Mouse (Mus musculus): Measurements from ENCODE around the gene Bcl11b. TPM values are rescaled to one million over a fixed set of nuclear protein-coding genes. Genes with fewer than 3 reads are reported as not detected.

Bcl11b gene
- polyA plus RNA-seq, 1 experiment, result 19.7 TPM

DNA sequence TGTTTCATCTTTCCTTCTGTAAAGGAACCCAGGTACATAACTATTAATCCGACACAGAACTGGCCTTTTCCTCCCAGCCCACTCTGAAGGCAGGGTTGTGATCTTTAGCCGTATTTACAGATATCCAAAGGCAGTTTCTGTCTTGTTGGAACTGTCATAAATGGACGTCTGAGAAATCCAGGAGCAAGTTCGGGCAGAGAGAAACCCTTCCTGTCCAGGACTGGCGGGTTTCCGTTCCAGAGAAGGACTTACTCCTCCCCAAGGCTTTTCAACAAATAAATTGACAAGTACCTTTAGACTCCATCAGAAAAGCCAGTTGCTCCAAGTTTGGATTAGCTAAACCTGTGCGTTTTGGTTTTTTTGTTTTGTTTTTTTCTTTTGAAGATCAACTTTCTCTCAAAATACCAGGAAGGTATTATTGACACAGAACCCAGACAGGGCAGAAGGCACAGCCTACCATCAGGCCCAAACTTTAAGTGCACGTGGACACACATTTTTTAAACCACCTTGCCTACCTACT is 24.6 kb downstream of the Bcl11b start:
- Histone ChIP-seq H3K4me1 (ENCODE audit: control insufficient read depth, insufficient read depth, insufficient read length) (no peaks in the 10 kb centered on the region; the same call in 1 of the 2 replicates), H3K36me3 (ENCODE audit: control insufficient read depth, insufficient read depth, low read length) (no peaks in the 10 kb centered on the region), H3K27me3 (ENCODE audit: control insufficient read depth, insufficient read depth, low read length) (peaks cover 2% of the 10 kb centered on the region; the same call in 1 of the 2 replicates), H3K27ac (ENCODE audit: insufficient read depth, low read length) (no peak overlapping the region), H3K4me3 (ENCODE audit: extremely low read depth, insufficient read depth, insufficient read length) (no peak overlapping the region)
- TF ChIP-seq POLR2A (IDR thresholded peaks at IDR 0.05; ENCODE audit: low read depth, low read length) (no peak), CTCF (IDR thresholded peaks at IDR 0.05; ENCODE audit: extremely low read depth, insufficient read depth, insufficient read length, insufficient replicate concordance) (no peak)
- no peak for DNase-seq (ENCODE audit: low read depth in 1 of 2, low spot score in 2 of 2)
- WGBS, result 50% methylated on average over 8 of the region's 8 CpGs

- H3K36me3 ChIP-seq (ENCODE audit: control insufficient read depth, insufficient read depth, low read length), result no peaks in the 10 kb centered on the region
- H3K4me1 ChIP-seq (ENCODE audit: control insufficient read depth, insufficient read depth, insufficient read length), result no peaks in the 10 kb centered on the region; the same call in 1 of the 2 replicates
- H3K27ac ChIP-seq (ENCODE audit: insufficient read depth, low read length), result peak overlapping the region; percentile 14
- peaks cover 2% of the 10 kb centered on the region; the same call in 1 of the 2 replicates for H3K27me3 ChIP-seq (ENCODE audit: control insufficient read depth, insufficient read depth, low read length)
- DNase-seq (ENCODE audit: low read depth in 1 of 2, low spot score in 2 of 2), result no peak
- no peak overlapping the region; the same call in 1 of the 2 replicates for H3K4me3 ChIP-seq (ENCODE audit: extremely low read depth, insufficient read depth, insufficient read length)
- no peak for TF ChIP-seq CTCF (IDR thresholded peaks at IDR 0.05; ENCODE audit: extremely low read depth, insufficient read depth, insufficient read length, insufficient replicate concordance)
- 20% methylated on average over 14 of the region's 14 CpGs for WGBS
These were observed 25.3 kb downstream of the Bcl11b start for GRCm38 (mm10) chr12:107978063-107978462.

GRCm38 (mm10) chr12:107977534-107977933 is 25.9 kb downstream of the Bcl11b start:
- no peaks in the 10 kb centered on the region for H3K36me3 ChIP-seq (ENCODE audit: control insufficient read depth, insufficient read depth, low read length)
- TF ChIP-seq POLR2A (IDR thresholded peaks at IDR 0.05; ENCODE audit: low read depth, low read length) (no peak), CTCF (IDR thresholded peaks at IDR 0.05; ENCODE audit: extremely low read depth, insufficient read depth, insufficient read length, insufficient replicate concordance) (no peak)
- no peak for DNase-seq (ENCODE audit: low read depth in 1 of 2, low spot score in 2 of 2)
- no peak overlapping the region for H3K4me3 ChIP-seq (ENCODE audit: extremely low read depth, insufficient read depth, insufficient read length)
- peaks cover 2% of the 10 kb centered on the region; the same call in 1 of the 2 replicates for H3K27me3 ChIP-seq (ENCODE audit: control insufficient read depth, insufficient read depth, low read length)
- 11% methylated on average over 9 of the region's 9 CpGs for WGBS
- peaks cover 2% of the 10 kb centered on the region for H3K4me1 ChIP-seq (ENCODE audit: control insufficient read depth, insufficient read depth, insufficient read length)
- 0 out of 2 replicates have a peak overlapping the region, but pooled peaks have one; percentile 14 for H3K27ac ChIP-seq (ENCODE audit: insufficient read depth, low read length)

GRCm38 (mm10) chr12:107977086-107977485 is 26.3 kb downstream of the Bcl11b start:
- no peak for TF ChIP-seq POLR2A (IDR thresholded peaks at IDR 0.05; ENCODE audit: low read depth, low read length)
- TF ChIP-seq CTCF (IDR thresholded peaks at IDR 0.05; ENCODE audit: extremely low read depth, insufficient read depth, insufficient read length, insufficient replicate concordance), result no peak
- H3K27ac ChIP-seq (ENCODE audit: insufficient read depth, low read length), result 0 out of 2 replicates have a peak overlapping the region, but pooled peaks have one; percentile 4
- WGBS, result 20% methylated on average over 8 of the region's 8 CpGs
- peaks cover 2% of the 10 kb centered on the region for H3K4me1 ChIP-seq (ENCODE audit: control insufficient read depth, insufficient read depth, insufficient read length)
- H3K4me3 ChIP-seq (ENCODE audit: extremely low read depth, insufficient read depth, insufficient read length), result no peak overlapping the region
- no peak for DNase-seq (ENCODE audit: low read depth in 1 of 2, low spot score in 2 of 2)
- no peaks in the 10 kb centered on the region for H3K36me3 ChIP-seq (ENCODE audit: control insufficient read depth, insufficient read depth, low read length)
- peaks cover 2% of the 10 kb centered on the region; the same call in 1 of the 2 replicates for H3K27me3 ChIP-seq (ENCODE audit: control insufficient read depth, insufficient read depth, low read length)

DNA sequence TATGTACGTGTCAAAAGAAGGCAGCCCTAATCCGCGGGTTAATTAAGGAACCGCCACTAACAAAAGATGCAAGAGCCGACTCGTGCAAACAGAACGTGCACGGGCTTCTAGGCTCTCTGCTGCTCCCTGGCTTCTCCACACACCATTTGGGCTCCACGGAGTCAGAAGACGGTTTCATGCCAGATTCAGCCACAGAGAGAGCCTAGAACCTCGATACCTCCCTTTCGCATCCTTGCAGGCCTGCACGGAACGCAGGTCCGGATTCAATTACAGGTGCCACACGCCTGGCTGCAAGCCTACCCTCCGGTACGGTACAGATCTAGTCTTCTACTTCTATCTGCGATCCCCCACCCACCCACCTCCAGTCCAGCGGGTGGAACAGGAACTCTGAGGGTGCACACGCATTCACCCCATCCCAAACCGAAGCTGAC is 26.8 kb downstream of the Bcl11b start:
- TF ChIP-seq POLR2A (IDR thresholded peaks at IDR 0.05; ENCODE audit: low read depth, low read length), result no peak
- no peak for TF ChIP-seq CTCF (IDR thresholded peaks at IDR 0.05; ENCODE audit: extremely low read depth, insufficient read depth, insufficient read length, insufficient replicate concordance)
- Histone ChIP-seq H3K4me1 (ENCODE audit: control insufficient read depth, insufficient read depth, insufficient read length) (peaks cover 2% of the 10 kb centered on the region), H3K36me3 (ENCODE audit: control insufficient read depth, insufficient read depth, low read length) (no peaks in the 10 kb centered on the region), H3K27me3 (ENCODE audit: control insufficient read depth, insufficient read depth, low read length) (peaks cover 2% of the 10 kb centered on the region; the same call in 1 of the 2 replicates), H3K27ac (ENCODE audit: insufficient read depth, low read length) (peak overlapping the region; percentile 66), H3K4me3 (ENCODE audit: extremely low read depth, insufficient read depth, insufficient read length) (no peak overlapping the region)
- 16% methylated on average over 22 of the region's 22 CpGs for WGBS
- DNase-seq (ENCODE audit: low read depth in 1 of 2, low spot score in 2 of 2), result no peak

GRCm38 (mm10) chr12:107975897-107976570 is 27.4 kb downstream of the Bcl11b start:
- WGBS, result 9% methylated on average over 14 of the region's 14 CpGs
- Histone ChIP-seq H3K27ac (ENCODE audit: insufficient read depth, low read length) (peak overlapping the region; percentile 66), H3K4me1 (ENCODE audit: control insufficient read depth, insufficient read depth, insufficient read length) (peaks cover 2% of the 10 kb centered on the region), H3K36me3 (ENCODE audit: control insufficient read depth, insufficient read depth, low read length) (no peaks in the 10 kb centered on the region), H3K27me3 (ENCODE audit: control insufficient read depth, insufficient read depth, low read length) (peaks cover 2% of the 10 kb centered on the region; the same call in 1 of the 2 replicates), H3K4me3 (ENCODE audit: extremely low read depth, insufficient read depth, insufficient read length) (no peak overlapping the region; the same call in 1 of the 2 replicates)
- TF ChIP-seq CTCF (IDR thresholded peaks at IDR 0.05; ENCODE audit: extremely low read depth, insufficient read depth, insufficient read length, insufficient replicate concordance) (no peak), POLR2A (IDR thresholded peaks at IDR 0.05; ENCODE audit: low read depth, low read length) (no peak)
- DNase-seq (ENCODE audit: low read depth in 1 of 2, low spot score in 2 of 2), result no peak

DNA sequence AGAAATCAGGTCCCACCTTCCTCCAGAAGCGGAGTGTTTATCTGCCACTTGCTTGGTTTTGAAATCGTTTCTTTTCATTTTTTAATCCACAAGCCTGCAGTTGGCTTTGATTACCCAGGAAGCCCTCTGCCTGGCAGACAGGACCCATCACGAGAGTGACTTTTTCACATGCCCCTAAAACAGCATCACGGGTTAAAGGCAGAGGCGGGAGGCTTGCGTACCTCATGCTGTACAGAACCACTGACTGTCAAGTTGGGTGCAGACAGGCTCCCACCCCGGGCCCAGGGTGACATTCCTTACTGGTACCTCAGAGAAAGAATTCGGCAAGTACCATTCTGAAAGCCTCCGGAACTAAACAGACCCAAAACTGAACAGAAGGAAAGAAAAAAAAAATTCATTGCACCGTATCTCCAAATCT is 27.9 kb downstream of the Bcl11b start:
- TF ChIP-seq POLR2A (IDR thresholded peaks at IDR 0.05; ENCODE audit: low read depth, low read length), result no peak
- TF ChIP-seq CTCF (IDR thresholded peaks at IDR 0.05; ENCODE audit: extremely low read depth, insufficient read depth, insufficient read length, insufficient replicate concordance), result no peak
- no peak for DNase-seq (ENCODE audit: low read depth in 1 of 2, low spot score in 2 of 2)
- H3K4me1 ChIP-seq (ENCODE audit: control insufficient read depth, insufficient read depth, insufficient read length), result peaks cover 2% of the 10 kb centered on the region
- no peaks in the 10 kb centered on the region for H3K36me3 ChIP-seq (ENCODE audit: control insufficient read depth, insufficient read depth, low read length)
- 63% methylated on average over 10 of the region's 10 CpGs for WGBS
- no peaks in the 10 kb centered on the region; the same call in 1 of the 2 replicates for H3K27me3 ChIP-seq (ENCODE audit: control insufficient read depth, insufficient read depth, low read length)
- no peak overlapping the region for H3K4me3 ChIP-seq (ENCODE audit: extremely low read depth, insufficient read depth, insufficient read length)
- no peak overlapping the region for H3K27ac ChIP-seq (ENCODE audit: insufficient read depth, low read length)

All from spleen, adult 2 months (tissue).